Mouse (Mus musculus): ENCODE data around the gene Aamp.
"Not testable (repeated sequence)": the region's sequence is repeated elsewhere in the genome, so short reads cannot be mapped to it uniquely, and the experiment has no call there.

The Aamp gene

GRCm38 (mm10) chr1:74284543-74285160 is at the start of gene Aamp, which contains the start of gene Pnkd:
Gene Aamp (minus strand): TSS chr1:74284738.
Gene Pnkd (plus strand): TSS chr1:74284930.
- peak; percentile 99 for DNase-seq

- DNase-seq: no peak
Observed at GRCm38 (mm10) chr1:74332930-74333329, 48.4 kb upstream of the Aamp start.

DNA sequence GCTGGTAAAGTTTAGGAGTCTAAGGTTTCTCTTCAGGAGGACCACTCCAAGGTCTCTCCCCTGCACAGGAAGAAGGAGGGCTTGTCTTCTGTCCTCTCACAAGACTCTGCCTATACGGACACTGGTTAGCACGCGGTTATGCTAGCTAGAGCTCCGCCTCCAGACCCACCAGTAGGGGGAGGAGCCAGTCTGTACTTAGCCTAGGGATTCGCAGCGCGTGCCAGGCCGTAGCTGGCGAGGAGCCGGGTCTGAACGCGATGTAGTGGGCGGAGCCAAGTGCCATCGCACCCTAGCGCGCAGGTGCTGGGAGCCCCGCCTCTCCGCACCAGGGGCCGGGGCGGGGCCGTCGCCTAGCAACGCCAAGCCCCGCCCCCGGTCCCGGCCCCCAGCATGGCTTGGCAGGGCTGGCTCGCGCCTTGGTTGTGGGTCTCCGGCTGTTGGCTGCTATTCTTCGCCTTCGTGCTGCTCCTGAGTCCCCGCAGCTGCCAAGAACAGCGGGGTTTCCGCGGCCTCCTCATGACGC is 47.8 kb upstream of the Aamp start:
- peak; percentile 98 for DNase-seq

- DNase-seq: no peak
Observed at GRCm38 (mm10) chr1:74331046-74331681, 46.6 kb upstream of the Aamp start.

DNA sequence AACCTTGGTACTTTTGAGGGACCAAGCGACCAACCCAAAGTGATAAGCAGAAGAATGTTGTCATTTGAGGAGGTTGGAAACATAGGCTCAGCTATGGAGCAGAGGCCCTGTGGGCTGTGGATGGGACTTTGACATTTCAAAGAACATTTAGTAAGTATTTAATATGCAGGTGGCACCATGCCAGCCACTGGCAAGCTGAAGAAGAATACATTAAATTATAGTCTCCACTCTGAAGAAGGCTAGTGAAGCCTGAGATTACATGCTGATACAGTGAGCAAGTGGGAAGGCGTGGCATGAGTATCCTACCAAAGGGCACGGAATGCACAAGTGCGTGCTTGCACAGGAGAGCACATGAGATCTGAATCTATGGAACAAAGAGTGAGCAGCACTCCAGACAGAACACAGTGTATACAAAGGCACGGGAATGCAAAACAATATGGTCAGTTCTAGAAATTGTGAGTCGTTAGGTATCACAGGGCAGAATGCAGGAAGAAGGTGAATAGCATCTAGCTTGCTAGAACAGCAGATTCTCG is 45.4 kb upstream of the Aamp start:
- DNase-seq: no peak

GRCm38 (mm10) chr1:74326916-74327315 is 42.4 kb upstream of the Aamp start:
- DNase-seq: not testable (repeated sequence)

DNA sequence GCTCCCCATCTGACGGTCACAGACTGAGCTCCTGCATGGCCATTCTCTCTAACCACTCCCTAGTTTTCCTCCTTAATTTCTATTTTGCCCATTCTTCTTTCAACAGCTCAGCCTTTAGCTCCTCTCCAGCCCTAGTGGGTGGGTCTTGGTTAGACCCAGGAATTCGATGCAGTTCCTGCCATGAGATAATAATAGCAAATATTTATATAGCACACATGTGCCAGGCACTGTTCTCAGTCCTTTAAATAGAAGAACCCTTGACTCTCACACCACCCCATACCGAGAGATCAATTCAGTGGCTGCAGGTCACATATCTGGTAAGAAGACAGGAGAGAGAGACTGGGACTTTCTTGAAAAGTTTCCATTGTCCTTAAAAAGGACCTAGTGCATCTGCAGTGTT is 36.9 kb upstream of the Aamp start:
- DNase-seq: no peak

GRCm38 (mm10) chr1:74318711-74319110 is 34.2 kb upstream of the Aamp start:
- DNase-seq: no peak

- no peak for DNase-seq
Observed at GRCm38 (mm10) chr1:74316114-74316827, 31.7 kb upstream of the Aamp start.

DNA sequence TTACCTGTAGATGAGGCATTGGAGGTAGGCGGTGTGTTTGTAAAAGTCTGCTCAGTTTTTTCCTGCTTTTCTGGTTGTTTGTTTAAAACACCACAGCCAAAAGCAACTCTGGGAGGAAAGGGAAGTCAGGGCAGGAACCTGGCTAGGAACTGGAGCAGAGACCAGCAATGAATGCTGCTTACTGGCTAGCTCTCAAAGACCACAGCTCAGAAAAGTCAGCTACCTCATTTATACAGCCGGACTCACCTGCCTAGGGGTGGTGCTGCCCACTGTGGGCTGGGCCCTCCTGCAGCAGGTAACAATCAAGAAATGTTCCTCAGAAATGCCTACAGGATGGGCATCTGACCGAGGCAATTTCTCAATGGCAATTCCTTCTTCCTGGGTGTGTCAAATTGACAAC is 30.3 kb upstream of the Aamp start:
- no peak for DNase-seq

- DNase-seq: peak; percentile 83 to 84
Observed at GRCm38 (mm10) chr1:74313049-74313692, 28.6 kb upstream of the Aamp start.

DNA sequence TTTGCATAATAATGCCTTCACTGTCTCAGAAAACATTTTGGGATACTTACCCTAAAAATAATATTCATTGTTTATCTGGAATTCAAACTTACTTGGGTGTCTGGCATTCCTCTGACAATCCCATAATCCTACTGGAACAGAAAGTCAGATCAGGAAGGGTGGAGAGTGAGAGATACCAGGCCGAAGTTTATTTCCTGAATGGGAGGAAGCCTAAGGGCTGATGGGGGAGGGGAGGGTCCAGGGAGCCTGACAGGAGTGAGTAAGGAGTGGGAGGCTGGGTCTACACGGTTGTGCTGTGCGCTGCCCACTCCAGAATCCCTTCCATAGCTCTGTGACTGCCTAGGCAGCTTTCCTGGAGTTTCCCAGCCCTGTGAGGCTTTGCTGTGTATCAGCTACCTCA is 25.2 kb upstream of the Aamp start:
- DNase-seq: no peak

DNA sequence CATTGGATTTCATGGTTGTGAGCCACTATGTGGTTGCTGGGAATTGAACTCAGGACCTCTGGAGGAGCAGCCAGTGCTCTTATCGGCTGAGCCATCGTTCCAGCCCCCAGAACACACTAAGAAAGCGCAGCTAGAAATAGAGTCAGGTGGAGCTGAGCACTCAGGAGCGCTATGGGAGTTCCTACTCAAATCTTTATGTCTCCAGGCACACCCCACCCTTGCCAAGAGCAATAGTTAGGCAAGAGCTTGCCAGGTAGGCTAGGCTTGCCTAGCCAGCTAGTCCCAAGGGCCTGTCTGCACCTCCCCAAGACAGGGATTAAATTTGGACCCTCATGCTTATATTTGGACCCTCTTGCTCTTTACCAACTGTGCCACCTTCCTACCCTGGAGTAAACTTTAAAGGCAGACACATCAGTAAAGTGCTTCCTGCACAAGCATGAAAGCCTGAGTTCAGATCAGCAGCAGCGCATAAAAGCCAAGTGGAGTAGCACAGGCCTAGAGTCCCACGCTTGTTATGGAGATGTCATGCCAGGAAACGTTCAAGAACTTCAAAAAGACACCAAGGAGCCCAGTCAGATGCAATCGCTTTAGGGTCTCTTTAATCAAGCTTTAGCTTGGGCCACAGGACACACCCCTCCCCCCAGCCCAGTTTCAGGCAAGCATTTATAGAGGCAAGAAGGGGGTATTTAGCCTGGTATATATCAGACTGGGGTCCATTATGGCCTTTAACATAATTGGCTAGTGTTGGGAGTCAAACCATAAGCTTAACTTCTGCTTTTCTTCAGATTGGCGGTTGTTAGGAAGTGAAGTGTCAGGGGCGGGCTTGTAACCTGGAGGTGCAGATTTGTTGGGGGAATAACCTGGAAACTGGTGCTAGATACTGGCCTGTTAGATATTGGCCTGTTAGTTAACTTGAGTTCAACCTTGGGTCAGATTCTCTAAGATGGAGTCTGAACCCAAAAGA is 23.7 kb upstream of the Aamp start:
- DNase-seq: no peak

DNA sequence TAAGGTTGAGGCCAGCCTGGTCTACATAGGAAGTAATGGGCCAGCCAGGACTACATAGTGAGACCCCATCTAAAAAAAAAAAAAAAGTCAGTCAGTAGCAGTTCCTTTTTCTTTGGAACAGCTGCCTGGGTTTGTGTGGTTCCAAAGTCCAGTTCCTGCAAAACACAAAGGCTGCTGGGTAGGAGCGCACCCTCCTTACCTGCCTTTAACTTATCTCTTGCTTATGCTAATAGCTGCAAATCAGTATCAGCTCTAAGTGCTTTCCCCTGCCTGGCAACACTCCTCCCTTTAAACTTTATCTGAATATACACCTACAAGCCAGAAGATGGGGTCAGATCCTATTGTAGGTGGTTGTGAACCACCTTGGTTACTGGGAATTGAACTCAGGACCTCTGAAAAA is 22.6 kb upstream of the Aamp start:
- no peak for DNase-seq

DNA sequence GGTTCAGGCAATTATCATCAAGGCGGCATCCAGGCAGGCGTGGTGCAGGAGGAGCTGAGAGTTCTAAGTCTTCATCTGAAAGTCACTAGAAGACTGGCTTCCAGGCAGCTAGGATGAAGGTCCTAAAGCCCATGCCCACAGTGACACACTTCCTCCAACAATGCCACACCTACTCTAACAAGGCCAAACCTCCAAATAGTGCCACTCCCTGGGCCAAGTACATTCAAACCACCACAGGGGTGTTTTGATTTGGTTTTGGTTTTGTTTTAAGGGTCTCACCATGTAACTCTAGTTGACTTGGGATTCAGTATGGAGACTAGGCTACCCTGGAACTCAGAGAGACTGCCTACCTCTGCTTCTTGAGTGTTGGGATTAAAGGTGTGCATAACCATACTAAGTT is 21.0 kb upstream of the Aamp start, which contains the start of gene Tmbim1:
Gene Tmbim1 (minus strand): TSS at position 101 of the 400 bp plus-strand sequence.
- DNase-seq: no peak

- DNase-seq: no peak
Observed at GRCm38 (mm10) chr1:74304946-74305345, 20.4 kb upstream of the Aamp start.

DNA sequence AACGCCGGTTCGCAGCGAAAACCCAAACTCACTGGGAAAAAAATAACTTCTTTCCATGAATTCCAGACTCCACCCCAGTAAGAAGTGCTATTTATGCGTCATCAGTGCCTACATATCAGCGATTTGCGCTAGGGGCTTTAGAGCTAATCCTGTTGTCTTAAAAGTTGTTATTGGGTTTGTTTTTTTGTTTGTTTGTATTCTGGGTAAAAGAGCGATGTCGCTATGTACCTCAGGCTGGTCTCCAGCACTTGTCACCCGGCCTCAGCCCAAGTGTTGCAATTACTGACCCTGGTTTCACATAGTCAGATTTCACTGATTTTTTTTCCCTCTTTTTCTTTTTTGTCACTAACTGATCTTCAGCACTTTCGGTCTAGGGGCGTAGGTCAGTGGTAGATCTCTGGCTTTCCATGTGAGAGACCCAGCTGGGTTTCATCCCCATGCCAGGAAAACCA is 19.8 kb upstream of the Aamp start:
- DNase-seq: no peak

- DNase-seq: peak; percentile 45 to 48
Observed at GRCm38 (mm10) chr1:74303509-74304338, 19.2 kb upstream of the Aamp start.

DNA sequence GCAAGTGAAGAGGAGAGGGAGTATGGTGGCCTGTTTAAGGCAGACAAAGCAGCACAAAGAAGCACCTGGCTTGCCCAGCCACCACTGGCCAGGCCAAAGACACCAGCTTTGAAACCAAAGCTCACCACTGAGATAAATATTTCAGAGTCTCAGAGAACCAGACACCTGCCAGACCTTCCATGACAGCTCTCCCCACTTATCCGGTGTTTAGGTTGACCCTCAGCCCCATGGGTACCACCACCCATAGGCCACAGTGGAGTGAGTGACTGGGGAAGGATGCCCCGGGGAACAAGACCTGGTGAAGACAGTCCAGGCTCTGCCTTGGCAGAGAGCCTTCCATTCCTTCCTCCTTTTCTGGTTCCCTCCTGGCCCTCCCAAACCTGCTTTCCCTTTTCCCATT is 18.3 kb upstream of the Aamp start:
- DNase-seq: no peak

GRCm38 (mm10) chr1:74302229-74302628 is 17.7 kb upstream of the Aamp start:
- DNase-seq: no peak

Measured in cerebellum, postnatal 14 days (tissue).